Mouse (Mus musculus) lung, adult 2 months (tissue): ENCODE results near the gene Gpr137b.
"Not testable (repeated sequence)": the region's sequence is repeated elsewhere in the genome, so short reads cannot be mapped to it uniquely, and the experiment has no call there.

Experiments
- CTCF ChIP-seq: fragments of 200-500 bp; IDR thresholded peaks from 2 replicates; pipeline ENCODE4 v1.5.1; 2011; ENCODE audit warnings: mild to moderate bottlenecking, low read length, control low read depth; ENCODE audit not compliant: insufficient read depth
- POLR2A ChIP-seq: fragments of 200-500 bp; IDR thresholded peaks from 2 replicates; pipeline ENCODE4 v1.6.1; 2011; ENCODE audit warnings: low read depth, mild to moderate bottlenecking, control low read depth, low read length, borderline replicate concordance; ENCODE audit errors: extremely low read depth

DNA sequence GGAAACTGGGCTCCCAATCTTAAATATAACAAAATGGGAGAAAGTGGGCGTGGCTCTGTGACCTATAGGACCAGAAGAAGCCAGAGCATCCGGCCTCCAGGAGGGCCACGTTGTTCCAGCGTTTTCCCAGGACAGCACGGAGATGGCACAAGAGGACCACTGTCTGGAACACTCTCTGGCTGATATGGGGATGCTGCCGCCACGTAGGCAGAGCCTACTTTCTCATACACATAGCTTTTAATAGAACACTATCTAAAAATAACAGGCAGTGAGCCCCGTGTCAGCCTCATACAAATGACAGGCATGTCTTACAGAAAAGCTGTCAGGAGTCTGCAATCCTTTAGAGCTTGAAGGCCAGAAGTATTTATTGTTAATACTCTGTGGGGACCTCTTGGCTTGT is 35.7 kb downstream of the Gpr137b start:
- not testable (repeated sequence) for TF ChIP-seq CTCF, POLR2A
